Mouse (Mus musculus): Measurements from ENCODE around the gene Rbms2. TPM values are rescaled to one million over a fixed set of nuclear protein-coding genes. Genes with fewer than 3 reads are reported as not detected.

The Rbms2 gene
- polyA plus RNA-seq, 1 experiment = 97.3 TPM

DNA sequence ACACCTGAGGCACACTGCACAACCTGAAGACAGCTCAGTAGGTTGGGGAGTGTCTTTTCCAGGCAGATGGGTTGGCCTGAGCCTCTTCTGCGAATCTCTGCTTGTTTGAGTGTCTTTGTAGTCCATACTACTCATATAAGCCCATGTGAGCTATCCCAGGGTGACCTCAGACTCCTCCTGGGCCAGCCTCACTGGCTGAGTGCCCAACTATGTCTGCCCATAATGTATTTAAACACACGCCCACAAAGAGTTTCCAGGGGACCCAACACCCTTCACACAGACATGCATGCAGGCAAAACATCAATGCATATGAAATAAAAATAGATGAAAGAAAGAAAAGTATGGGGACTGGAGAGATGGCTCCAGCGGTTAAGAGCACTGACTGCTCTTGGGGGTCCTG, 26.1 kb downstream of the Rbms2 start:
- no peaks in the 10 kb centered on the region for H3K36me3 ChIP-seq (ENCODE audit: control insufficient read depth, insufficient read depth)
- no peak overlapping the region for H3ac ChIP-seq (ENCODE audit: control insufficient read depth, insufficient read length)
- no peaks in the 10 kb centered on the region for H3K27me3 ChIP-seq (ENCODE audit: control insufficient read depth, insufficient read depth, insufficient read length)
- H3K4me3 ChIP-seq = no peak overlapping the region
- TF ChIP-seq MYOG (IDR thresholded peaks at IDR 0.05; ENCODE audit: control insufficient read depth in 1 of 3, insufficient read depth in 1 of 3, insufficient read length in 2 of 3, low read depth in 2 of 3) (no peak), E2F4 (IDR thresholded peaks at IDR 0.05; ENCODE audit: insufficient read depth) (no peak), POLR2AphosphoS2 (IDR thresholded peaks at IDR 0.05; ENCODE audit: insufficient read length, low read depth) (no peak), USF1 (IDR thresholded peaks at IDR 0.05; ENCODE audit: low read depth) (no peak), TCF3 (IDR thresholded peaks at IDR 0.05; ENCODE audit: insufficient read length, low read depth) (no peak), TCF12 (IDR thresholded peaks at IDR 0.05; ENCODE audit: insufficient read depth, poor library complexity, severe bottlenecking) (no peak), POLR2A (IDR thresholded peaks at IDR 0.05; ENCODE audit: insufficient read length, low read depth) (no peak), REST (IDR thresholded peaks at IDR 0.05; ENCODE audit: insufficient read depth, insufficient read length) (no peak), SRF (IDR thresholded peaks at IDR 0.05; ENCODE audit: control insufficient read depth, insufficient read length, low read depth) (no peak), MYOD1 (IDR thresholded peaks at IDR 0.05; ENCODE audit: control insufficient read depth in 1 of 3, insufficient read length in 2 of 3, low read depth in 2 of 3) (no peak), MAX (IDR thresholded peaks at IDR 0.05; ENCODE audit: low read depth) (no peak), CEBPB (IDR thresholded peaks at IDR 0.05; ENCODE audit: insufficient read depth, poor library complexity, severe bottlenecking) (no peak)
- H3K4me2 ChIP-seq (ENCODE audit: low read depth) = no peak overlapping the region
- peaks cover 33% of the 10 kb centered on the region for H3K79me2 ChIP-seq (ENCODE audit: control insufficient read depth, insufficient read depth)

GRCm38 (mm10) chr10:128150941-128151340, 29.2 kb downstream of the Rbms2 start:
- no peak overlapping the region for H3K4me2 ChIP-seq (ENCODE audit: low read depth)
- H3K27me3 ChIP-seq (ENCODE audit: control insufficient read depth, insufficient read depth, insufficient read length) = no peaks in the 10 kb centered on the region
- H3K4me3 ChIP-seq = no peak overlapping the region
- peaks cover 9% of the 10 kb centered on the region for H3K36me3 ChIP-seq (ENCODE audit: control insufficient read depth, insufficient read depth)
- H3K79me2 ChIP-seq (ENCODE audit: control insufficient read depth, insufficient read depth) = peaks cover 22% of the 10 kb centered on the region
- TF ChIP-seq MYOG (IDR thresholded peaks at IDR 0.05; ENCODE audit: control insufficient read depth in 1 of 3, insufficient read depth in 1 of 3, insufficient read length in 2 of 3, low read depth in 2 of 3) = no peak
- TF ChIP-seq CEBPB (IDR thresholded peaks at IDR 0.05; ENCODE audit: insufficient read depth, poor library complexity, severe bottlenecking) = no peak
- no peak for TF ChIP-seq MAX (IDR thresholded peaks at IDR 0.05; ENCODE audit: low read depth)
- TF ChIP-seq SRF (IDR thresholded peaks at IDR 0.05; ENCODE audit: control insufficient read depth, insufficient read length, low read depth) = no peak
- no peak for TF ChIP-seq TCF12 (IDR thresholded peaks at IDR 0.05; ENCODE audit: insufficient read depth, poor library complexity, severe bottlenecking)
- no peak for TF ChIP-seq TCF3 (IDR thresholded peaks at IDR 0.05; ENCODE audit: insufficient read length, low read depth)
- TF ChIP-seq USF1 (IDR thresholded peaks at IDR 0.05; ENCODE audit: low read depth) = no peak
- no peak for TF ChIP-seq POLR2A (IDR thresholded peaks at IDR 0.05; ENCODE audit: insufficient read length, low read depth)
- no peak overlapping the region for H3ac ChIP-seq (ENCODE audit: control insufficient read depth, insufficient read length)

GRCm38 (mm10) chr10:128149592-128149991, 30.5 kb downstream of the Rbms2 start:
- Histone ChIP-seq H3K79me2 (ENCODE audit: control insufficient read depth, insufficient read depth) (peaks cover 22% of the 10 kb centered on the region), H3K36me3 (ENCODE audit: control insufficient read depth, insufficient read depth) (peaks cover 9% of the 10 kb centered on the region), H3K27me3 (ENCODE audit: control insufficient read depth, insufficient read depth, insufficient read length) (no peaks in the 10 kb centered on the region), H3K4me3 (no peak overlapping the region), H3ac (ENCODE audit: control insufficient read depth, insufficient read length) (no peak overlapping the region), H3K4me2 (ENCODE audit: low read depth) (peak overlapping the region; percentile 25)
- TF ChIP-seq SRF (IDR thresholded peaks at IDR 0.05; ENCODE audit: control insufficient read depth, insufficient read length, low read depth) (no peak), POLR2AphosphoS2 (IDR thresholded peaks at IDR 0.05; ENCODE audit: insufficient read length, low read depth) (no peak), USF1 (IDR thresholded peaks at IDR 0.05; ENCODE audit: low read depth) (no peak), MAX (IDR thresholded peaks at IDR 0.05; ENCODE audit: low read depth) (no peak), CEBPB (IDR thresholded peaks at IDR 0.05; ENCODE audit: insufficient read depth, poor library complexity, severe bottlenecking) (no peak), E2F4 (IDR thresholded peaks at IDR 0.05; ENCODE audit: insufficient read depth) (no peak), MYOG (IDR thresholded peaks at IDR 0.05; ENCODE audit: control insufficient read depth in 1 of 3, insufficient read depth in 1 of 3, insufficient read length in 2 of 3, low read depth in 2 of 3) (no peak), POLR2A (IDR thresholded peaks at IDR 0.05; ENCODE audit: insufficient read length, low read depth) (no peak), TCF3 (IDR thresholded peaks at IDR 0.05; ENCODE audit: insufficient read length, low read depth) (no peak), REST (IDR thresholded peaks at IDR 0.05; ENCODE audit: insufficient read depth, insufficient read length) (no peak), TCF12 (IDR thresholded peaks at IDR 0.05; ENCODE audit: insufficient read depth, poor library complexity, severe bottlenecking) (no peak), MYOD1 (IDR thresholded peaks at IDR 0.05; ENCODE audit: control insufficient read depth in 1 of 3, insufficient read length in 2 of 3, low read depth in 2 of 3) (no peak)

- Histone ChIP-seq H3ac (ENCODE audit: control insufficient read depth, insufficient read length) (no peak overlapping the region), H3K27me3 (ENCODE audit: control insufficient read depth, insufficient read depth, insufficient read length) (no peaks in the 10 kb centered on the region), H3K79me2 (ENCODE audit: control insufficient read depth, insufficient read depth) (peaks cover 15% of the 10 kb centered on the region), H3K4me2 (ENCODE audit: low read depth) (no peak overlapping the region), H3K36me3 (ENCODE audit: control insufficient read depth, insufficient read depth) (peaks cover 9% of the 10 kb centered on the region), H3K4me3 (no peak overlapping the region)
- TF ChIP-seq E2F4 (IDR thresholded peaks at IDR 0.05; ENCODE audit: insufficient read depth) (no peak), CEBPB (IDR thresholded peaks at IDR 0.05; ENCODE audit: insufficient read depth, poor library complexity, severe bottlenecking) (no peak), TCF12 (IDR thresholded peaks at IDR 0.05; ENCODE audit: insufficient read depth, poor library complexity, severe bottlenecking) (no peak), MAX (IDR thresholded peaks at IDR 0.05; ENCODE audit: low read depth) (no peak), POLR2A (IDR thresholded peaks at IDR 0.05; ENCODE audit: insufficient read length, low read depth) (no peak), USF1 (IDR thresholded peaks at IDR 0.05; ENCODE audit: low read depth) (no peak), SRF (IDR thresholded peaks at IDR 0.05; ENCODE audit: control insufficient read depth, insufficient read length, low read depth) (no peak), POLR2AphosphoS2 (IDR thresholded peaks at IDR 0.05; ENCODE audit: insufficient read length, low read depth) (no peak), MYOG (IDR thresholded peaks at IDR 0.05; ENCODE audit: control insufficient read depth in 1 of 3, insufficient read depth in 1 of 3, insufficient read length in 2 of 3, low read depth in 2 of 3) (no peak), TCF3 (IDR thresholded peaks at IDR 0.05; ENCODE audit: insufficient read length, low read depth) (no peak), MYOD1 (IDR thresholded peaks at IDR 0.05; ENCODE audit: control insufficient read depth in 1 of 3, insufficient read length in 2 of 3, low read depth in 2 of 3) (no peak), REST (IDR thresholded peaks at IDR 0.05; ENCODE audit: insufficient read depth, insufficient read length) (no peak)
These were observed 31.2 kb downstream of the Rbms2 start for GRCm38 (mm10) chr10:128148789-128149365.
